Mouse (Mus musculus) midbrain, embryonic 15.5 days (tissue): Measurements from ENCODE around the gene Bub1. TPM values are rescaled to one million over a fixed set of nuclear protein-coding genes. Genes with fewer than 3 reads are reported as not detected.
A peak's percentile ranks its signal among the peaks of the same experiment; 100 is the strongest.

Source experiments
- ATAC-seq: fragments of 200-750 bp; cut with Nextera tagmentation; replicated peaks from 2 replicates; pipeline ENCODE4 v1.8.0; 2017; ENCODE audit warnings: moderate TSS enrichment
- H3K27ac ChIP-seq: fragments of 300-500 bp; sonication (generic); 2 replicates; pipeline ENCODE4 v1.5.1; 2015; ENCODE audit warnings: mild to moderate bottlenecking, inconsistent platforms
- H3K27me3 ChIP-seq: fragments of 300-500 bp; sonication (generic); replicated peaks from 2 replicates; pipeline ENCODE4 v1.6.1; 2015; ENCODE audit warnings: inconsistent platforms
- H3K36me3 ChIP-seq: fragments of 300-500 bp; sonication (generic); replicated peaks from 2 replicates; pipeline ENCODE4 v1.6.1; 2015; ENCODE audit warnings: inconsistent platforms
- H3K4me1 ChIP-seq: fragments of 300-500 bp; sonication (generic); 2 replicates; pipeline ENCODE4 v1.6.1; 2015; ENCODE audit warnings: inconsistent platforms
- H3K4me2 ChIP-seq: fragments of 300-500 bp; sonication (generic); 2 replicates; pipeline ENCODE4 v1.6.1; 2015; ENCODE audit warnings: inconsistent platforms, mild to moderate bottlenecking, moderate library complexity
- H3K4me3 ChIP-seq: fragments of 300-500 bp; sonication (generic); 2 replicates; pipeline ENCODE4 v1.5.1; 2015; ENCODE audit warnings: mild to moderate bottlenecking, inconsistent platforms
- H3K9ac ChIP-seq: fragments of 300-500 bp; sonication (generic); 2 replicates; pipeline ENCODE4 v1.6.1; 2015; ENCODE audit warnings: mild to moderate bottlenecking, inconsistent platforms
- H3K9me3 ChIP-seq: fragments of 300-500 bp; sonication (generic); 2 replicates; pipeline ENCODE4 v1.6.1; 2016; ENCODE audit warnings: inconsistent platforms
- WGBS: fragments of 180-500 bp; shearing (Covaris S2); methylation state at CpG from one replicate; pipeline ENCODE4 v1.1.7; 2015; ENCODE audit warnings: mixed read lengths; 5-methylcytosine and 5-hydroxymethylcytosine counted together
- polyA plus RNA-seq: library from polyadenylated mRNA; unstranded; fragments of >200 nt; fragmentation: Nextera tagmentation; extraction: Ambion mirVana; gene quantifications from 2 replicates; pipeline ENCODE4 v1.2.1, GENCODE M21; 2015

The Bub1 gene
- polyA plus RNA-seq: 7.0 and 7.2 TPM in 2 replicates

DNA sequence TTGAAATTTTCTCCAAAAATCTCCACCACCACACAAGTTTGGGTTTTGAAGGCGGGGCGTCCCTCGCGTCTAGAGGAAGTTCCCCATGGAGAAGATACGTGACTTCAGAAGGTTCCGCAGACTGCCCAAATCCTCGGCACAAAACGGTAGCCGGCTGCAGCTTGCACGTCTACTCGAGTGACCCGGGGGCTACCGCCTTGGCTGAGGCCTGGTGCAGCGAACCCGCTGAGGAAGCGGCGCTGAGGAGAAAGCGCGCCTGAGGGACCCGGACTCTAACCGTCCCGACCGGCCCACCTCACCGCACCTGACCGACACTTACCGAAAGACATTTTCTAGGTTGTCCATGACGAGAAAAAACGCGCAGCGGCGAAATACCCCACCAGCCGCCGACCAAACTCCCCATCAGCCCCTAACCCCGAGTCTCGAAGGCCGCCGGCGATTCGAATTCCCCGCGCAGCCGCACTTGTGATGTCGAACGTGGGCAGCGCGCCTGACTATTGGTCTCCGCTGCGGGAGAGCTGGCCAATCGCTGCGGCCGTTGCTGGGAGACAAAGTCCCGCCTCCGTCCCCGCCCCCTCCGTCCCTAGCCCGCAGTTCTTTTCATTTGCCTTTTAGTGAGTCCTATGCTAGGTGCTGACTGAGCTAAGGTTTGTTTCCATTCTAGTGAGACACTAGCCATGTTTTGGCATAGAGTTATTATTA is at the start of gene Bub1:
Gene Bub1, minus strand, starts transcription at position 465 of the 702 bp plus-strand sequence.
- Histone ChIP-seq H3K9ac (peak within 1 kb of the TSS; percentile 44), H3K4me3 (peak within 1 kb of the TSS; percentile 49), H3K36me3 (no peaks in the 10 kb centered on the region), H3K27me3 (no peaks in the 10 kb centered on the region), H3K27ac (peak within 1 kb of the TSS; percentile 74), H3K9me3 (no peaks in the 10 kb centered on the region), H3K4me1 (peaks cover 11% of the 10 kb centered on the region), H3K4me2 (peak within 1 kb of the TSS; percentile 96)
- ATAC-seq: peak; percentile 100
- WGBS: under 1% methylated on average over 56 of the region's 56 CpGs

DNA sequence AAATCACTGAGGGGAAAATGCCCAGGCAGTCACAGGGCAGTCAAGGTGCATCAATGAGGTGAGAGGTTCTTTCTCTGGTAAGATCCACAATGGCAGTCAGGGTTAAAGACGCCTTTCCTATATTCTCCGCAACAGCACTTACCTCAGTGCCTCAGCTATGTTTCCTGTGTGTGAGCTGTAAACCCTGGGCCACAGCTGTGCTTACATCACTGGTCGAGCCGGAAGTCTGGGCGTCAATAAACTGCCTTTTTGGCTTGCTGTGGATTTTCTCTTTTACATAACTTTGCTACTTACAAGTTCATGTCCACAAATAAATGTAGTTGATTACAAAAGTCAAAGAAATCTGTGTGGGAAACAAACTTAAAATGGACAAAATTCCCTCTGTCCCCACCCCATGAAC is 49.4 kb upstream of the Bub1 start:
- Histone ChIP-seq H3K36me3 (no peaks in the 10 kb centered on the region), H3K9ac (no peak overlapping the region), H3K4me3 (no peak overlapping the region), H3K27me3 (no peaks in the 10 kb centered on the region), H3K4me2 (no peak overlapping the region), H3K9me3 (no peaks in the 10 kb centered on the region), H3K4me1 (no peaks in the 10 kb centered on the region), H3K27ac (no peak overlapping the region)
- 90% methylated on average over 5 of the region's 5 CpGs for WGBS
- no peak for ATAC-seq

DNA sequence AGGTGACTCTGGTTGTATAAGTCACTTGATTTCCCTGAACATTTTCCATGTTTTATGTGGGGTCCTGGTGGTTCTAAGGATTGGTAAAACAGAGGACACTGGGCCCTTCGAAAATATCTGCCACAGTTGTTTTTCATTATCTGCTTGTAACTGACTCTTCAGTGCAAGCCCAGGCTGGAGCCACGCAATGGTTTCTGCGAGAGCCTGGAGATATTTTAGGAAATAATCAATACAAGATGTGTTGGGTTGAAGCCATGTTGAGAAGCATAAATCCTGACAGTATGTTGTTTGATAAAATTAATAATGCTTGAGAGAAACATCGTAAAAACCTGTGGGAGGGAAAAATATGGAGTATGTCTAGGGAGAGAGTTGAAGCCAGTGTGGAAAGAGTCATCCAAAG is 32.7 kb upstream of the Bub1 start:
- no peak for ATAC-seq
- WGBS: 82% methylated on average over 4 of the region's 4 CpGs
- Histone ChIP-seq H3K4me1 (no peaks in the 10 kb centered on the region), H3K9ac (no peak overlapping the region), H3K27me3 (no peaks in the 10 kb centered on the region), H3K9me3 (no peaks in the 10 kb centered on the region), H3K4me2 (no peak overlapping the region), H3K36me3 (no peaks in the 10 kb centered on the region), H3K4me3 (no peak overlapping the region), H3K27ac (no peak overlapping the region)

DNA sequence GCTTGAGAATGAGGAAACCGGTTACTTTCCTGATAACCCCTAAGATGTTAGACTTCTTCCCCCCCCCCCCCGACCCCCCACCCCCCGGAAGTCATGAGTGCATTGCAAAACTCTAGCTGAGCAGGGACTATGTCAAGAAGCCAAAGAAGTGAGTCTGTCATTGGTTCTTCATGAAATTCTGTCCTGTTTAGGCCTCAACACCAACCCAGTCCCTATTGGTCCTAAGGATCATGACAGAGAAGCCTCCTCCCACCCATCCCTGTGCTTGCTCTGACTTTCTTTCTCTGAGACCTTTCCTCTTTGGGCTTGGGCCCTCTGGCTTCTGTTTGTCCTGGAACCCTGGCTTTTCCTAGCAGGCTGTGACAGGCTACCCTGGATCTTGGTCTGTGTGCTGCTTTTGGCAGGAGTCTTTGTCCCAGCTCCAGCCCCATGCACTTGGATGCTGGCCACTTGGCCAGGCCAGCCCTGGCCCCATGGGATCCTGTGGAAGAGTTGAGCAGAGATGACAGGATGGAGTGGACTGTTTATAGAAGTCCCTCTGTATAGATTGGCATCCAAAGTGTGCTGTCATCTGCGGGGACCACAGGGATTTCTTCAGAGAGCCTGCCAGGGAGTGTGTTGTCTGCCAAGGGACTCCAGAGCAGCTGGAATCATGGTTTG is 22.8 kb upstream of the Bub1 start:
- Histone ChIP-seq H3K27ac (no peak overlapping the region), H3K4me2 (no peak overlapping the region), H3K36me3 (no peaks in the 10 kb centered on the region), H3K4me1 (no peaks in the 10 kb centered on the region), H3K9me3 (no peaks in the 10 kb centered on the region), H3K4me3 (no peak overlapping the region), H3K9ac (no peak overlapping the region), H3K27me3 (no peaks in the 10 kb centered on the region)
- WGBS: 69% methylated on average over 4 of the region's 4 CpGs
- 0 out of 2 replicates have a peak, but pooled peaks have one; percentile 52 for ATAC-seq

DNA sequence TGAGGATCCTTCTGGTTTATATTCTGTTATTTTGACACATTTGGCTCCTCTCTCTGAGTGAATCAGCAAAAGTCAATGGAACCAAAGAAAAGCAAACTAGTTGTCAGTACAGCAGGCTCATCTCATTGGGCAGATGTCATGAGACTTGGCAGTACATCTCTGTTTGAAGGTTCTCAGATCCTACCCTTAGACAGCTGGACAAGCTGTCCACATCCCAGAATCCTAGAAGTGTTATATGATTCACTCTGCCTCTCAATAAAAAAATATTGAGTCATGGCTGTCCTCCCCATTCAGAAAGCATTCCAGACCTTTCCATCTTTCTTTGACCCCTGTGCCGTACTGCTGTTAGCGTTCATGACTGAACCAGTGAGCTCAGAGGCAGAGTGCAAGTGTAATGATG is 18.7 kb upstream of the Bub1 start:
- Histone ChIP-seq H3K4me2 (no peak overlapping the region), H3K27me3 (no peaks in the 10 kb centered on the region), H3K4me3 (no peak overlapping the region), H3K9me3 (no peaks in the 10 kb centered on the region), H3K4me1 (no peaks in the 10 kb centered on the region), H3K9ac (no peak overlapping the region), H3K36me3 (no peaks in the 10 kb centered on the region), H3K27ac (no peak overlapping the region)
- WGBS: 93% methylated on average over 2 of the region's 2 CpGs
- ATAC-seq: no peak

DNA sequence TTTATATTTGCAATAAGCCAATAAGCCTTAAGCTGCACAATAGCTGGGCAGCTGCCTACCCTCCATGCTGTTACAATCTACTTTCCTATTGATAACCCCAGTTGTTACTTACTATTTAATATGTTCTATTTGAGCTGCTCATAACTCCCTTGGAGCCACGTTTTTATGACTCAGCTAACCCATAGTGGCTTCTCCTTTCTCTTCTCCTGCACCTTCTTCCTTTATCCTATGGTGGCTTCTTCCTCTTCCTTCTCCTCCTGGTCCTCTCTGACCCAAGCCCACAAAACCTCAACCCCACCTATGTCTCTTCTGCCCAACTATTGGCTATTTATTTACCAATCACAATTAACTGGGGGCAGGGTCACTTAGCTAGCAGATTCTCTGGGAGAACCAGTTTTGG is 14.9 kb upstream of the Bub1 start:
- 29% methylated on average over 1 of the region's 1 CpGs for WGBS
- ATAC-seq: no peak

DNA sequence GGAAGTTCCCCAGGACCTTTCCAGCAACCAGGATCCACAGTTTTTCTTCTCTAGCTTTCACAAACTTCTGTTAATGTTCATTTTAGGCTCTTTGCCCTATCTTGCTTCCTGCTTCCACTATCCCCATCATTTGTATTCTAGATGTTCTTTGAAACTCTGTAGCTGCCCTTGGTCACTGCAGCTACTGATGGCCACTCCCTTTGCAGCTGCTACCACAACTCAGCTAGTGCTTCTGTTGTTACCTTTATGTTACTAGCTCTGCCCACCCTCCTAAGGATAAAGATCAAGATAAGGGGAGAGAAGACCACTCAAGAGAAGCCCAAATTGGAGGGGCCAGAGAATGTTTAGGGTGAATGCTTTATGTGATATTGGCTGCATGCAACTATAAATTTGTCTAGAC is 14.3 kb upstream of the Bub1 start:
- Histone ChIP-seq H3K4me1 (no peaks in the 10 kb centered on the region), H3K36me3 (no peaks in the 10 kb centered on the region), H3K9me3 (no peaks in the 10 kb centered on the region), H3K27me3 (no peaks in the 10 kb centered on the region), H3K27ac (no peak overlapping the region), H3K9ac (no peak overlapping the region), H3K4me3 (no peak overlapping the region), H3K4me2 (no peak overlapping the region)
- no peak for ATAC-seq

More for the DNA sequence above, 14.9 kb upstream of the Bub1 start:
- no peak overlapping the region for H3K4me2 ChIP-seq
- H3K4me1 ChIP-seq: no peaks in the 10 kb centered on the region
- H3K27ac ChIP-seq: no peak overlapping the region
- H3K36me3 ChIP-seq: no peaks in the 10 kb centered on the region
- H3K9me3 ChIP-seq: no peaks in the 10 kb centered on the region
- H3K9ac ChIP-seq: no peak overlapping the region
- no peaks in the 10 kb centered on the region for H3K27me3 ChIP-seq
- H3K4me3 ChIP-seq: no peak overlapping the region

DNA sequence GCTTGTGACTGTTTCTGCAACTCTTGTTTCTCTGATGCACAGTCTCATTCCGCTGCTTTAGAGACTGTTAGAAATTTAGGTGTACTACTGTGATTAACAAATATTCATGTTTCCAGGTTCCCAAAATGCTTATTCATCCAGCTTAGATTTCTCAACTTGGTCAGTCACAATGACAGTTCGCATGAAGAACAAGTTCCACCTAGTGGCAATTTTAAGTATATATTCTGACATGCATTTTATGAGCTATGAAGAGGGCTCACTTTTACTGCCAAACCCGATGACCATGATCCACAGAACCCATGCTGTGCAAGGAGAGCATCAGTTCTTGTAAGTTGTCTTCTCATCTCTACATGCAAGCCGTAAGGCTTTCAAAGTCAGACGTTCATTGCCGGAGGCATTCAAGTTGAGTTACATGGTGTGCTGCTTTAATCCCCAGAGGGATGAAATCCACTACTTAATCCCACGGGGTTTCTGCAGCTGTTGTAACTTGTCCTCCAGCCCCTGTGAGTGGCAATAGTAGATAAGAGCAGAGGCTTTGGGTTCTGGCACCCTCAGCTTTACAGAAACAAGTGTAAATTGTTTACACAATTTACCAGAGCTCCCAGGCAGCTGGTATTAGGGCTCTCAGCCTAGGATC is 13.8 kb upstream of the Bub1 start:
- Histone ChIP-seq H3K27me3 (no peaks in the 10 kb centered on the region; the same call in 1 of the 2 replicates), H3K36me3 (no peaks in the 10 kb centered on the region), H3K4me3 (no peak overlapping the region), H3K27ac (no peak overlapping the region), H3K9ac (no peak overlapping the region), H3K4me1 (no peaks in the 10 kb centered on the region), H3K9me3 (no peaks in the 10 kb centered on the region), H3K4me2 (no peak overlapping the region)
- ATAC-seq: no peak
- WGBS: 39% methylated on average over 7 of the region's 7 CpGs

DNA sequence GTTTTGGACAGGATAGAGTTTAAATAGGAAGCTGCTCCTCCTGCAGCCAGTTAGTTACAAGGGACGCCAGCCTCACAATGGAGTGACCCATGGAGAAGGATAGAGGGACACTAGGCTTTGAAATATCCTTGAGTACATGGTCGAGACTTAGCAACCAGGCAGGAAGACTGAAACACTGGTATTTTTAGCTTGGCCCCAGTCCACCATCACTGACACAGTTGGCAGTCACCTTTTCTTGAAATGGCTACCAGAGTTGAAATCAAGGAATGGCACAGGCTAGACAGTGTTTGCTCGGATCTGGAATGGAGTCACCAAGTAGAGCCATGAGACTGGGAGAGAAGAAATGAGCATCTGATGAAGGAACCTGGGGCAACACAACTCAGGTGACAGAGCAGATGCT is 10.8 kb upstream of the Bub1 start:
- Histone ChIP-seq H3K27me3 (peaks cover 23% of the 10 kb centered on the region), H3K36me3 (no peaks in the 10 kb centered on the region), H3K27ac (no peak overlapping the region), H3K9ac (no peak overlapping the region), H3K4me3 (no peak overlapping the region), H3K4me2 (no peak overlapping the region), H3K9me3 (no peaks in the 10 kb centered on the region), H3K4me1 (no peaks in the 10 kb centered on the region)
- no peak for ATAC-seq
- 80% methylated on average over 3 of the region's 3 CpGs for WGBS

DNA sequence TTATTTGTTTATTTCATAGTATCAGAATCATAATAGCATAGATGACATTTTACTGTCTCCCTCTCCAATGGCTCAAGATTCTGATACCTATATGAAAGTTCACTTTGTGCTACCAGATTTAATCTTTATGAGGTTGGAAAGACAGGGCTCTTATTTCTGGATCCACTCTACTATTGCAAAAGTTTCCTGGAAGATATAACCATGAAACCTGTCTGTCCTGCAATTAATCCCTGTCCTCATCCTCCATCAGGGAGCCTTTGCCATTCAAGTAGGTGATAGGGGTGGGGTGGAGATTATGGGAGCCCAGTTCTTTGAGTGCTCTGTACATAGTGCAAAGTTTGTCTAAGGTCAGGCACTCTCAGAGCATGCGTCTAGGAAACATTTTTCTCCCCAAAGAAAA is 9.7 kb upstream of the Bub1 start:
- ATAC-seq: no peak
- H3K4me3 ChIP-seq: no peak overlapping the region
- H3K36me3 ChIP-seq: no peaks in the 10 kb centered on the region
- H3K9me3 ChIP-seq: no peaks in the 10 kb centered on the region
- H3K4me2 ChIP-seq: no peak overlapping the region
- H3K9ac ChIP-seq: no peak overlapping the region
- 77% methylated on average over 1 of the region's 1 CpGs for WGBS
- no peaks in the 10 kb centered on the region for H3K4me1 ChIP-seq
- peaks cover 23% of the 10 kb centered on the region for H3K27me3 ChIP-seq
- H3K27ac ChIP-seq: no peak overlapping the region

DNA sequence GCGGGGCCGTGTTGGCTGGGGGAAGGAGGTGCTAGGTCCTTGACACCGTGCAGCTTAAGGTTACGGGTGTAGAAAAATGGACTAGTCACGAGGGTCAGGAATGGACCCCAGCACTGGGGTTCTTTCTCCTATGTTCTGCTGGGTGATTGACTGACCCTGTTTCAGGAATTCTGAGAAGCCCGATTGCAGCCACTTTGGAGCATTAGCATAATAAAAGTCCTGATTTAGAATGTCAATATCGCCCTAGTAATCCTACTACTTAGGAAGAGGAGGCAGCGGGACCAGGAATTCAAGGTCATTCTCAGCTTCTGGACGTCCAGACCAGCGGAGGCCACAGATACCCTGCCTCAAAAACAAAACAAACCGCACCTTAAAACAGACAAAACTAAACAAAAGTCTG is 7.8 kb upstream of the Bub1 start:
- Histone ChIP-seq H3K4me1 (no peaks in the 10 kb centered on the region), H3K9ac (no peak overlapping the region)
- WGBS: 7% methylated on average over 11 of the region's 11 CpGs

DNA sequence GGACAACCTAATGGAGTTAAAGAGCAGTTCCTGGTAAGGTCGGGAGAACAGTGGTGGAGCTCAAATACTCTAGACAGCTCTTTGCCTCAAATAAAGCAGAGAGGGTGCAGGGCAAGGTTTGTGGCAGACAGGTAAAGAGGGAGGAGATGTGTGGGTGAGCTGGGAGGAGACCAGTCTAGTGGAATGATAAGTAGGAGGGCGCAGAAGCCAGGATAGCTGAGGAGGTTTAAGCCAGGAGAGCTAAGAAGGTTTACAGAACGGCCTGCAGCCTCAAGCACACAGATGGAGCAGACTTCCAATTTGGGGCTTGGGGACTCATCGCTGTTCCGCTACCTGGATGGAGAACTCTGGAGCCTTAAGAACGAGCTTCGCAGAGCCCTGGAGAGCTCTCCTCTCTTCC is 6.9 kb upstream of the Bub1 start, which contains the start of gene Acoxl:
Gene Acoxl, plus strand, starts transcription at position 301 of the 400 bp plus-strand sequence.
- Histone ChIP-seq H3K36me3 (no peaks in the 10 kb centered on the region), H3K9ac (no peak within 1 kb of the TSS), H3K27me3 (peaks cover 23% of the 10 kb centered on the region), H3K9me3 (no peaks in the 10 kb centered on the region), H3K27ac (no peak within 1 kb of the TSS), H3K4me1 (no peaks in the 10 kb centered on the region), H3K4me2 (no peak within 1 kb of the TSS), H3K4me3 (no peak within 1 kb of the TSS)
- 72% methylated on average over 7 of the region's 7 CpGs for WGBS
- no peak for ATAC-seq

More for the DNA sequence above, 7.8 kb upstream of the Bub1 start:
- peaks cover 23% of the 10 kb centered on the region for H3K27me3 ChIP-seq
- no peak overlapping the region for H3K4me3 ChIP-seq
- no peak overlapping the region for H3K27ac ChIP-seq
- H3K9me3 ChIP-seq: no peaks in the 10 kb centered on the region
- no peaks in the 10 kb centered on the region for H3K36me3 ChIP-seq
- H3K4me2 ChIP-seq: no peak overlapping the region
- ATAC-seq: no peak
